Mouse (Mus musculus): ENCODE results near the gene Apol9b.

Apol9b gene

GRCm38 (mm10) chr15:77745081-77745480, 16.2 kb downstream of the Apol9b start:
- intact Hi-C loops (cut with DNase I), result no loop called here

- intact Hi-C loops (cut with DNase I), result no loop called here
These were observed 17.5 kb downstream of the Apol9b start for GRCm38 (mm10) chr15:77746326-77746725.

DNA sequence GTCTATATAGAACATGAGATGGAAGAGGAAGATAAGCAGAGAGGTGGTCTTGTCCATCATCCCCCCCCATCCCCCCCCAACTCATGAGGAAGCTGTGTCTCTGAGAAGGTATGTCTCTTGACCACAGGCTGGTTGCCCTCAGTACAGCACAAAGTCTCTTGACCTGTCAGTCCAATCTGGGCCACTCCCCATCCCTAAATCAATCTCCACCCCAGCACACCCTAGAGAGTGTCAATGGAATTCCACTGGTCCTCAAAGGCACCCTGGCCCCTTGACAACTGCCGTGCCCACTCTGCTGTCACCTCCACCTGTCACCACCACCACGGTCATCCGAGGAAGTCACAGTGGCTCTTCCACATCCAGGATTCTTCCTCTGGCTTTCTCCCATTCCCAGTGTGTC, 19.6 kb downstream of the Apol9b start:
- intact Hi-C loops (cut with DNase I), result no loop called here

GRCm38 (mm10) chr15:77749717-77750116, 20.9 kb downstream of the Apol9b start:
- intact Hi-C loops (cut with DNase I), result no loop called here

GRCm38 (mm10) chr15:77750461-77750860, 21.6 kb downstream of the Apol9b start:
- intact Hi-C loops (cut with DNase I), result no loop called here

DNA sequence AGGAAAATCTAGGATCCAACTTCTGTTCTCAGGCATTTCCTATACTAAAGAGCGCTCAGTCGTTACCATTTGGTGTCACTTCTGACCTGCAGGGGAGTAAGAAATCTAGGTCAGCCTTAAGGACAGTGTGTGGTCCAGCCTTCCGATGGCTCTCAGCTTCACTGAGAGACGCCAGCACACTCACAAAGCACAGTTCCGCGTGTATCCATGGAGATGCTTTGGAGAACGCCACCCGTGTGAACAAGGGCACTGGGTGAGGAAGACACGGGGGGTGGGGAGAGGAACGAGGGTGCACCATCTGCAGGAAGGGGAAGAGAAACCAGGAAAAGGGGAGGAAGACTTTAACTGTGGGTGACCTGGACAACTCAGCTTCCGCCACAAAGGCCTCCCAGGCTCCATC, 23.6 kb downstream of the Apol9b start:
- intact Hi-C loops (cut with DNase I), result no loop called here

DNA sequence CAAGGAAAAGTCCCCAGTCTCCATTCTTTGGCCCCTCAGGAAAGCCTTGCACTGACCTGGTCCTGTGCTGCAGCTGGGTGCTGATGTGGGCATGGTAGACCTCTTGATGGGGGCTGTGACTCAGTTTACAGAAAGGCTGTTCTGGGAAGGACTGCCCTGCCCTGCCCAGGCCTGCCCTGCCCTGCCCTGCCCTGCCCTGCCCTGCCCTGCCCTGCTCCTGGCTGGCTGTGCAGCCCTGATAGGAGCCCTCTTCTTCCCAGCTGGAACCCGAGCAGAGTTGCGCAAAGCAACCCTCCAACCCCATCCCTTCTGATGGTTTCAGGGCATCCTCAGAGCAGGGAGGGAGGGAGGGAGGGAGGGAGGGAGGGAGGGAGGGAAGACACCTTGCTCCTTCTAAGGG, 26.3 kb downstream of the Apol9b start:
- intact Hi-C loops (cut with DNase I), result no loop called here

DNA sequence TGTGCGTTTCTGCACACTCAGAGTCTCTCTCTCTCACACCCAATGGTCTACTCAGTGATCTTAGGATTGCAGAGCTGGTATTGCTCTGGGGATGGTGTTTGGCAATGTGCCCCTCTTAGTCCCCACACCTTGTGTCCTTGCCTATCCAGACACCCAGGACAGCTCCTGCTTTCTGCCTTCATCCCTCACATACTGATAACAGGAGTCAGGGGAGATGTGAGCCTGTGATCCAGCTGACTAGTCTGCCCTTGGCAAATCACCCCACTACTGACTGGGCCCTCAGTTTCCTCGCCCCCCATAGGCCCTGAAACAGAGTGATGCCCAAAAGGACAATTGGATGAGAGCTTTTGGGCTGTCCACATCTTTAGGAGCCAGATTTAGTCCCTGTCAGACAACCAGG, 27.2 kb downstream of the Apol9b start:
- intact Hi-C loops (cut with DNase I), result no loop called here

DNA sequence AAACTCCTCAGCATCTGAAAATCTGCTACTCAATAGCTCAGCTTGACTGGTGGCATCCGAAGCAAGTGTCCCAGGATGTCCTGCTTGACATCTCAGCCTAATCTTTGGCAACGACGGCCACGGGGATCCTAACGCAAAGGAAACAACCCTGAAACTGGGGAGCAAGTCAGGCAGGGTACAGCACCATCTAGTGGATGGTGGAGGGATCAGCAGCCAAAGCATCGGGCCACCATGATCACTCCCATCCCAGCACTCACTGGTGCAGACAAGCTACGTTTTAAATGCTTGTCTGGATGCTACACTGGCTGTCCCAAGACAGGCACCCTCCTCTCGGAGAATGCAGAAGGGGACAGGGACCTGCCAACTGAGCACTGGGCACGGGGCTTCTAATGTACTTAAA, 28.0 kb downstream of the Apol9b start, which contains the start of gene Apol8:
TSS of gene Apol8 (minus strand) at position 156 of the 400 bp plus-strand sequence.
- intact Hi-C loops (cut with DNase I), result no loop called here

DNA sequence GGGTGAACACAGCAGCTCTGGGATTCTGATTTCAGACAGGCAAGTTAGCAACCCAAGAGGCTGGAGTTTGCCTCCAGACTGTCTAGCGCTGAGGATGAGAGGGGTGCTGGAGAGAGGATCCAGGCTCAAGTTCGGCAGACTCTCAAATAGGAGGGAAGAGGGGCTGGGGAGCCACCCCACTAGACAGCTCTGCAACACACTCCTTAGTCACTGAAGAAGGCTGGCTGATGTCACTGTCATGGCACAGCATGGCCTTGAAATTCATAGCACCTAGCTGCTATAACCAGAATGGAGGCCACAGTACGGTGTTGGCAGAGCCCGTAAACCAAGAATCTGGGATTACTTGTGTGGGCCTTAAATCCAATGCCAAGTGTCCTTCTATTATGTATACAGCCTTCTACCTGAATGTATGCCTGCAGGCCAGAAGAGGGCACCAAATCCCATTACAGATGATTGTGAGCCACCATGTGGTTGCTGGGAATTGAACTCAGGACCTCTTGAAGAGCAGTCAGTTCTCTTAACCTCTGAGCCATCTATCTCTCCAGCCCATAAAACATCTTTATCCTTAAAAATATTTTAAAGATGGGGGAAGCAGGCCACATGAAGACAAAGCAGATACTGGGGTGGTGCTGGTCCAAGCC, 28.9 kb downstream of the Apol9b start:
- intact Hi-C loops (cut with DNase I), result no loop called here

DNA sequence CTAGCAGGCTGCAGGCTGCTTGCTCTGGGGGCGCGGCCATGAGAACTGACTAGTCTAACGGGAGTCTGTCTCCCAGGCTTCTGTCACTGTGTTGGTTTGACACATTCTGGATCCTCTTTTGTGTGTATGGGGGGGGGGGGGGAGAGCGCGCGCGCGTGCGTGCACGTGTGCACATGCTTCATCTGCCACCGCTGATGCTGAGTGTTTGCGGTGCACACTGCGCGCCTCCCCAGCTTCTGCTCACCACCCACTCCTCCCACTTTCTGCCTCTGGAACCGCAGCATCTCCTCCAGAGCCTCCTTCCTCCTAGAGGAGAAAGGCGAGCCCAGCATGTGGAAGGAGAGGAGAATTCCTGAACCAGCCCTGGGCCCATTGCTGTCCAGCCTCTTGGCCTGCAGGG, 31.2 kb downstream of the Apol9b start:
- intact Hi-C loops (cut with DNase I), result loop anchor here (5.0 kb wide), 1 partner anchor 37 kb away; no protein-coding TSS in a partner anchor

DNA sequence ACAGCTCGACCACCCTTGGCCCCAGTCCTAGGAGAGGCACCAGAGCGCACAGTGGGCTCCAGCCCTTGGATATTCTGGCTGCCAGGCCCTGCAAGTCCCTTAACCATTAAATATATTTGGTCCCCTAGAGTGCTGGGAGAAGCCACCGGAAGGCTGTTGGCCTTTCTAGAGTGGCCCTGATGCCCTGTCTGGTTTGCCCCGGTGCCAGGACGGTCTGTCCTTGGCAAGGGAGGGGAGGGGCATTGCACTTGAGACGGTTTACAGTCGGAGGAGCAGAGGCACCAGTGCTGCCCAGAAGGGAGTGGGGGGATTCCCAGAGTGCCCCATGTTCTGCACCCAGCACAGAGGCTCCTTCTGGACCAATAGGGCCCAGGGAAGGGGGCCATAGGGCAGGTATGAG, 32.2 kb downstream of the Apol9b start:
- intact Hi-C loops (cut with DNase I), result loop anchor here (5.0 kb wide), 1 partner anchor 36 kb away; no protein-coding TSS in a partner anchor

DNA sequence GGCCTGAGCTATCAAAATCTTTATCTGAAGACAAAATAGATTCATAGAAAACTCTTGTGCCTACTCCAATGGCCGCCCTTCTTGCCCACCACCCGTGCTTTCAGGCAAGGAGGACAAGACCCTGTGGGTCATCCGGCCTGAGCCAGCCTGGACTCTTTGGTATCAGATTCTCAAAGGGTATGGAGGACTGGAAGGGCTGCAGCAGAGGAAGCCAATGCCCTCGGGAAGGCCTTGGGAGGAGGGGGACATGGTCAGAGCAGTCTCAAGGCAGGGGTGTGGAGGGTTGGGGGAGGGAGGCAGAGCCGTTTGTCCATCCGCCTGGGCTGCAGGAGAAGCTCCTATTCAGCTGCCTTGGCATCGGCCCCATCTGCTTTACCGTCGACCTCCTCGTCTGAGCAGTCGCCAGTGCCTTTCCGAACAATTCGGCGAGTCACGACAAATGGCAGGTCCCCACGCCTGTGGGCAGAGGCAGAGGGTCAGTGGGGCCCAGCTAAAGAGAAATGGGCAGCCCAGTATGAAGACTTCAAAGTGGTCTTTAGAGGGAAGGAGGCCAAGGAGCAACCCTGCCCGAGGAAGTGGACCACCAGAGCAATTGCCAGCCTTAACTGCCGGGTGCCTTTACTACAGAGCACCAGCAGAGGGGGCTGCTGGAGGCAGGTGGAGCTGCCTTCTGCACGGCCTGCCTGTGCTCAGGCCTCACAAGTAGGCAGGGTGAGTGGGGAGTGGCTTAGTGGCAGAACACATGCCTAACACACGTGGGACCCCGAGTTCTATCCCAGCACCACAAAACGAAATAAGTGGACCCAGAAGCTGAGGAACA, 32.9 kb downstream of the Apol9b start:
- intact Hi-C loops (cut with DNase I), result loop anchor here (5.0 kb wide), 1 partner anchor 36 kb away; no protein-coding TSS in a partner anchor

DNA sequence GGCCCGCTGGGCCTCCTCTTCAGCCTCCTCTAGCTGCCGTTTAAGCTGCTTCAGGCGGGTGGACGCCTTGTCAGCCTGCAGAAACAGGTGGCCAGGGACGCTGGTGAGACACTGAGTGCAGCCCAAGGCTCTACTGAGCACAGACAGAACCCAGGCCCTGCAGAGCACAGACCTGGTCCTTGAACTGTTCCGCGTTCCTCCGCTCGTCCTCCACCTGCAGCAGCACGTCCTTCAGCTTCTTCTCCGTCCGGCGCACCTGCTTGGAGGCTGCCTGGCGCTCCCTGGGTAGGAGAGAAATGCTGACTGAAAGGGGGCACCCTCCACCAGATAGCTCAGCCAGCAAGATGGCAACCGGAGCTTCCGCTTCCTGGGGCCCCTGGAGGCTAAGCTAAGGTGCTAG, 34.2 kb downstream of the Apol9b start:
- intact Hi-C loops (cut with DNase I), result loop anchor here (5.0 kb wide), 1 partner anchor 34 kb away; no protein-coding TSS in a partner anchor

DNA sequence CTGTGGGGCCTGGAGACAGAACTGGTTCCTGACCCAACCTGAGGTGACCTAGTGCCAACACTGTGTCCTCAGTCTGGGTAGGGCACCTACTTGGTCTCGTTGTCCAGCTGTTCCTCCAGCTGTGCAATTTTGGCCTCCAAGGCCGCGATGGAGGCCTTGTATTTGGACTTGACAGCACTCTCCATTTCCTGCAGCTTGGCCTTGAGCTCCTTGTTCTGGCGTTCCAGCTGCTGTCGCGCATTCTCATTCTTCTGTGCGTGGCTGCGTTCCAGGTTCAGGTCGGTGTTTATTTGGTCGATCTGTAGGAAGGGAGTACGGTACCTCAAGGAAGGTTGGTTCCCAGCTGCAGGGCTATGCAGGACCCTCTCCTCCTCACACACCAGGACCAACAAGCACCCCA, 34.9 kb downstream of the Apol9b start:
- intact Hi-C loops (cut with DNase I), result loop anchor here (5.0 kb wide), 1 partner anchor 34 kb away; no protein-coding TSS in a partner anchor

DNA sequence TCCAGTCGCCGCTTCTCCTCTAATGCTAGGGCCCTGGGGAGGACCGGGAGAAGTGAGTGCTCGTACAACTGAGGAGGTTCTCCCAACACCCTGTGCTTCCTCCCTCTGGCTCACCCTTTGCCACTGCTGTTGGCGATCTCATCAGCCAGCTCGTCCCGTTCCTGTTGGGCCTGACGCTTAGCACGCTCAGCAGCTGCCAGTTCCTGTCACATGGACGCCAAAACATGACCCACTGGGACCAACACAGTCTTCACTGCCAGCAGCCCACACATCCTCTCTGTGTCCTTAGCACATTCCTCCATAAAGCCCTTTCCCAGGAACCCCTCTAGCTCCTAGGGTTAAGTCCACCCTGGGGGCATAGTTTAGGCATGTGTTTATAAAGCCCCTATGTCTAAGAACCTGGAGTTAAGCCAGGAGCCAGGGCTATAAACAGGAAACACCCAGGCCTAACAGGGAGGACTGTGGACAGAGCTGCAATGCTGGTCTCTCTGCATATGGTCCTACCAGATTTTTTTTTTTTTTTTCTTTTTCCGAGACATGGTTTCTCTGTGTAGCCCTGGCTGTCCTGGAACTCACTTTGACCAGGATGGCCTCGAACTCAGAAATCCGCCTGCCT, 35.7 kb downstream of the Apol9b start:
- intact Hi-C loops (cut with DNase I), result loop anchor here (5.0 kb wide), 1 partner anchor 33 kb away; no protein-coding TSS in a partner anchor

DNA sequence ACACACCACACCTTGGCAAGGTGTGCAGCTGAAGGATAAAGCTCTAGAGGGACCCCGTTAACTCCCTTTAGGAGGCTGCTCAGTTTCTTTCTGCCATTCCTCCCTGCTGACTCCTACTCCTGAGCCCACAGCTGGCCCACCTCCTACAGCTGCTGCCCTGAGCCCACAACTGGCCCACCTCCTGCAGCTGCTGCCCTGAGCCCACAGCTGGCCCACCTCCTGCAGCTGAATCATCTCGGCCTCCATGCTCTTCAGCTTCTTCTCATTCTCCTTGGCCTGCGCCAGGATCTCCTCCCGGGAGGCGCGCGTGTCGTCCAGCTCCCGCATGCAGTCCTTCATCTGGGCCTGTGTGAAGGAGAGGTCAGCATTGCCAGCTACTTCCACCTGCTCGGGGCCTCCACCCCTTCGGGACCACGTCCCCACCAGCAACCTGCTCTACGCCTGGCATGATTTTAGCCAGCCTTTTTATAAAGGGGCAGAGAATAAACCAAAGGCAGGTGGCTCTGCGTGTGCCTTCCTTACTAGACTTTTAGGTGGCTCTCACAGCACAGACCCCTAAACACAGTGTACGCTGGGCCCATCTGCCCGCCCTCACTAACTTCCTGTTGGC, 36.8 kb downstream of the Apol9b start:
- intact Hi-C loops (cut with DNase I), result no loop called here

DNA sequence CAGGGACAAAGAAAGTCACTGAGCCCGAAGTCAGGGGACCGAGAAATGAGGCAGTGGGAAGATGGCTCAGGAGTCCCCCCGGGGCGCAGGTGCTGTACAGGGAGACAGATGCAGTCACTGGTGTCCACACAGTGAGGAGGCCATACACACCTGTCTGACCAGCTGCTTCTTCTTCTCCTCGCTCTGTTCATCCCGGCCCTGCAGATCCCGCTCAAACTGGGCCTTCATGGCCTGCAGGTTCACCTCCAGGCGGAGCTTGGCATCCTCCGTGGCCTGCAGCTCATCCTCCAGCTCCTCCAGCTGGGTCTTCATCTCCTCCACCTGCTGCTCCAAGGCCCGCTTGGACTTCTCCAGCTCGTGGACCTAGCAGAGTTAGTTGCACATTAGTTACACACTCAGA, 38.1 kb downstream of the Apol9b start:
- intact Hi-C loops (cut with DNase I), result no loop called here

DNA sequence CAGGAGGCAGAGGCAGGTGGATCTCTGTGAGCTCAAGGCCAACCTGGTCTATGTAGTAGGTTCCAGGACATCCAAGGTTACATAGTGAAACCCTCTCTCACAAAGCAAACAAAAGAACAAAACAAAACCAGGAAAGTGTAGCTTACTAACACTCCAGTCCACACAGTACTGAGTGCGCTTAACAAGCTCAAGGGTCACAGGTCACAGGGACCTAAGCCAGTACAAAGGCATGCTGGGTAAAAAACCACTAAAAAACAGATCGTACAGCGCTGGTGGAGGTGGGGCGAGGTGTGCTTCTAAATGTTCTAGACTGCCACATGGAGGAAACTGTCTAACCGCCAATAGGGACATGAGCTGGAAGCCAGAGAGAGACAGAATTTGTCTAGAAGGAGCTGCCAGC, 41.5 kb downstream of the Apol9b start:
- intact Hi-C loops (cut with DNase I), result no loop called here

- intact Hi-C loops (cut with DNase I), result no loop called here
These were observed 42.1 kb downstream of the Apol9b start for GRCm38 (mm10) chr15:77770942-77771341.

DNA sequence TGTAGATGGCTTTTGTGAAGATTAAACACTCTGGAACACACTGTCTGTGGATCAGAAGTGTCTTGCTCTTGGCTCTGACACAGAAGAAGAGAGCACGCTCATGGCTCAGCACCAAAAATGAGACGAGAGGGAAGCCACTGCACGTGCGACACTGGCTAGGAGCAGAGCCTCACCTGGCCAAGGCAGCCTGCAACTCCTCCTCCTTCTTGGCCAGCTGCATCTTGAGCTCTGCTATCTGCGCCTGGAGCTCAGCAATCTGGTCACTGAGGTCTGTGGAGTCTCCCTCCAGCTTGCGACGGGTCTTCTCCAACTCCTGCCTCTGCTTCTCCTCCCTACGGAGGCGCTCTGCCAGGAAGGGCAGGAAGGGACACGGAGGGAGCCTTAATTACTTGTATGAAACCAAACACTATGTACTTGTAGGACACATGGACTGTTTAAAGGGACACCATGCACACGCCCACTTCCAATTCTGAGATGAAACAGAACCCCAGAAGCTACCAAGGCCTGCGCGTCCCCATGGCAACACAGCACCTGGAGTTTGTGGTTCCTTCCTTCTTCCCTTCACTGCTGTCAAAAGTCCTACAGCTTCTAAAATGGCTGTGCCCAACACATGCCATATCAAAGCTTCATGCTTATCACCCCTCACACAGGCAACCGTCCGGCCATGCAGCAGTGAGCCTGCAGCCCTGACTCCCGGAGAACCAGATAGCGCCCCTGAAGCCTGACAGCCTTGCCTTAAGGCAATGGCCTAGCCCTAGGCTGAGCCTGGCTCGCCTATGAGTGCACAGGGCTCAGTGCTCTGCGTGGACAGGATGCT, 44.5 kb downstream of the Apol9b start:
- intact Hi-C loops (cut with DNase I), result no loop called here
